Mouse (Mus musculus) lung, postnatal 36 days (tissue): ENCODE results near the gene Pkp1.

ENCODE experiments used
- DNase-seq: peaks from one replicate; pipeline ENCODE4 v3.0.0; 2022; ENCODE audit warnings: mixed read lengths

Pkp1 gene

DNA sequence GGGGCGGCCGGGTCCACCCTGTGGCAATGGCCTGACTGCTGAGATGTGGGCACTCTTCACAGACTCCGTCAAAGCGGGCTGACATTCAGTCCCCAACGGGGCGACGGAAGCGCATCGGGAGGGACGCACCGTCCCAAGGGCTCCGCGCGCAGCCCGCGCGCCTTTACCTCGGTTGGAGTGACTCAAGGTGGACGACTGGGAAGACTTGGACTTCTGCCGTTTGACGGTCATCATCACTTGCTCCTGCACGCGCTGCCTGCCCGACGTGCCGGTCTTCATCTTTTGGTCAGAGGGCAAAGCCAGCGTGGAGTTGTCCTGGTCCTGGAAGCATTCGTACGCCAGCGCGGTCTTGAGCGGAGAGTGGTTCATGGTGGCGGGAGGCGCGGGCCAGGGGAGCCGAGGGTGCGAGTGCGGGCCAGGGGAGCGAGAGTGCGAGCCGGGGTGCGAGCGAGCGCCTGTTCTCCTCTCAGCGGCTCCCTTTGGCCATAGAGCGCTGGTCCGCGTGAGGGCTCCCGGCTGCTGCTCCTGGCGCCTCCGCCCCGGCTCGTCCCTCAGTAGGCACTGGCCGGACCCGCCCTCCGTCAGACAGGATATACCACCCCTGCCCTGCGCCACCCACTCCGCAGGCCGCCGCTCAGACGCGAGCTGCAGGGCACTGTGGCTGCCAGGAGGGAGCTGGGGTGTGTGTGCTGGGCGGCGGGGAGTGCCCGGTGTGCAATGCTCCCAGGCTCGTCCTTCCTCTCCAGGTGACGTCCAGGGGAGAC lies at the start of gene Pkp1:
Gene Pkp1, minus strand, starts transcription at position 564 of the 764 bp plus-strand sequence.
- DNase-seq = no peak

DNA sequence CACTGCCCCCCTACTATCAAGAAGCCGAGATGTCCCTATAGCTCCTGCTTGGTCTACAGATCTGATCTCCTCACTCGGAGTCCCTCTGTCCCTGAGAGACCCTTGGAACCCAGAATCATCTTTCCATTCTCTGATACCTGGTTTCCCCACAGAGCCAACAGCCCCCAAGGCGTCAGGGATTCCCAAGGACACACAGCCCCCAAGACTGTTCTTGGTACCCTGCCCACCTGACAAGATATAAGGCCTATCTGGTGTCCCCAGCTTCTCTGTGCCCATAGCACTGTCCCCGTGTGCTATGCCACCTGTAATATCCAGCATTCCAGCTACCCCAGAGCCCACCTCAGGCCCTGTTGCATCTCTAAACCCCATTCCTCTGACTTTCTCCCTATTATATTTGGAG lies 48.7 kb upstream of the Pkp1 start:
- DNase-seq = no peak

DNA sequence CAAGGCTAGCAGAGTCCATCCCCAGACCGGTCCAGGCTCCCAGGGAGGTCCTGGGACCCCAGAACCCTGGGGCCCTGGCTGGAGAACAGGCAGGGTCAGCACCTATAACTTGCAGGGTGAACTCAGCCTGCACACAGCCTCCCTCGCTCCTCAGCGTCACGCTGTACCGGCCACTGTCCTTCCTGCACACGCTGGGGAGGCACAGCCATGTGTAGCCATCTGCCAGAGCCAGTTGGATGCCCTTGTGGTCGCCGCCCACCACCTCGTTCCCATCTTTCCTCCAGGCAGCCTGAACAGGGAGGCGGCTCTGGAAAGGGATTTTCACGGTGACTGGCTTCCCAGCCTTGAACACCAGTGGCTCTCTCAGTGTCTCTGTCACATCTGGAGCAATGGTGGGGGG lies 45.6 kb upstream of the Pkp1 start:
- DNase-seq = no peak

DNA sequence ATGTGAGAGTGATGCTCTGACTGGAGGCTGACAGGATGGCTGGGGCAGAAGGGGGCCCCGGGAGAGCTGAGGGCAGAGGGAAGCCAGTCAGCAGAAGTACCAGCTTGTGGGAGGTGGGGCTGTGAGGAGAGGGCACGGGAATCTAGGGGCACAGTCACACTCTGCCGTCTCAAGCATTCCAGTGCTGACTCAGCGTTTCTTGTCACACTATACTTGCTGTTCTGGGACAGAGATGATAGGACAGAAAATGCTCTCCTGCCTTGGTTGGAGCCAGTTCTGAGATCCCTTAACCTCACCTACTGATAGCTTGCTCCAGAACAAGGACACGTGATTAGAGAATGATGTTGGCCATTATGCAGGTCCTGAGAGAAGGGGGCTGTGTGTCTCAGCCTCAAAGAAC lies 44.2 kb upstream of the Pkp1 start:
- no peak for DNase-seq

DNA sequence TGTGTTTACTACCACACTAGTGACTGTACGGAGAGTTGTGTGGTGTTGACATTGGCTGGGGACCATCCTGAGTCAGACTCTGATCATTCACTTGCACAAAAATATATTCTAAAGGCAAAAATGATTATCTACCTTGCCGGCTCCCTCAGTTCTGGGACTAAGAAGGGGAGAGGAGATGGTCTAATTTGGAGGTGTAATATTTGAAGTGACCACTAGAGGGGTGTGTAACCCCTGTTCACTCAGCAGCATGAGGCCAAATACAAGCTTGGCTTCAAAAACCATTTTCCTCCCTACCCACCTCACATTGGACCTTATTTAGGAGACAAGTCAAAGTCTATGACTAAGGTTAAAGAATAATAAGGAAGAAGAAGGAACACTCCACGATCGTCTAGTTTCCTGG lies 39.5 kb upstream of the Pkp1 start:
- DNase-seq = peak; percentile 52

DNA sequence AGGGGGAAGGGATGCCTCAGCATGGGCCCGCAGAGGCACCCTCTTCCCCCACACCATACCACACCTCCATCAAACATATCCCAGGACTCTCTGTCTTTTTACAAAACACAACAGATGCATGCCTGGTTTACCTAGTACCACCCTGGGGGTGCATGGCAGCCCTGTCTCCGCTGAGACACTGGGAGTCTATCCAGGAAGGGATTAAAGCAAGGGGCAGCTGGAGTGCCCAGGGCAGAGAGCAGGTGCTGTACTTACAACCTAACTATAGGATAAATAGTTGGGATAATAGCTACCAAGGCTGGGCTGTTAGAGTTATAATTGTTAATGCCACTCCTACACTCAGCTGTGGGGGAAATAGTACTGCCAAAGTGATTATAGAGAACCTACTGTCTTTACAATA lies 29.9 kb upstream of the Pkp1 start:
- DNase-seq = no peak

DNA sequence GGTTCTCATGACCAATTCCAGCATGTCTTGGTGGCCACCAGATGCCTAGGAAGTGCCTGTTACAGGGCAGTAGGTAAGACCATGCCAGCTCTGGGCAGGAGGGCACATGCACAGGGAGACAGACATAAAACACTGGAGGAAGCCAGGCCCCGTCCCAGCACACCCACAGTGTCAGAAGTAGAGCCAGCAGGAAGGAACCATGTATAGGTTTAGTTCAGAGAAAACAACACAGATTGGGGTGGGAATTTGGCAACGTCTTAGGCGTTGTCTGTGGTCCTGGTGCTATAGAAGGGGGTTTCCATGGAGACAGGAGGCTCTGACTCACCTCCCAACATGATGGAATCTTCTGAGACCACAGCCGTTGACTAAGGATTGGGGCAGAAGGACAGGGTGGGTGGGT lies 27.2 kb upstream of the Pkp1 start:
- no peak for DNase-seq

DNA sequence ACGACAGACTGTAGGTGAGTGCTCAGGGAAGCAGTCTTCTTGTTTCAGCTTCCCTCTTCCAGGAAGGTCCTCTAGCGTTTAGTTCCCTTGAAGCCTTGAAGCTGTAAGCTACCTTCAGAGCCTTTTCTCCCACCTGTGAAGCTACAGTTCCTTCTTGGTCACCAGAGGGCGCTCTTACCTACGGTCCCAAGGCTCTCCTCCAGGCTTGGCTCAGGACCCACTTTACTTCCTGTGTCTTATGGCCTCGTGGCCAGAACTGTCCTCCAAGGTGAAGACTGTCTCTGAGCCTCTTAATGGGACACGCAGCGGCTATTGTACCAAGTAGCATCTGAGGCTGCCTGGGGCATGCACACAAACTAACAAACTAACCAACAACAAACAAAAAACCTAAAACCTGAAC lies 26.7 kb upstream of the Pkp1 start:
- DNase-seq = peak; percentile 66

DNA sequence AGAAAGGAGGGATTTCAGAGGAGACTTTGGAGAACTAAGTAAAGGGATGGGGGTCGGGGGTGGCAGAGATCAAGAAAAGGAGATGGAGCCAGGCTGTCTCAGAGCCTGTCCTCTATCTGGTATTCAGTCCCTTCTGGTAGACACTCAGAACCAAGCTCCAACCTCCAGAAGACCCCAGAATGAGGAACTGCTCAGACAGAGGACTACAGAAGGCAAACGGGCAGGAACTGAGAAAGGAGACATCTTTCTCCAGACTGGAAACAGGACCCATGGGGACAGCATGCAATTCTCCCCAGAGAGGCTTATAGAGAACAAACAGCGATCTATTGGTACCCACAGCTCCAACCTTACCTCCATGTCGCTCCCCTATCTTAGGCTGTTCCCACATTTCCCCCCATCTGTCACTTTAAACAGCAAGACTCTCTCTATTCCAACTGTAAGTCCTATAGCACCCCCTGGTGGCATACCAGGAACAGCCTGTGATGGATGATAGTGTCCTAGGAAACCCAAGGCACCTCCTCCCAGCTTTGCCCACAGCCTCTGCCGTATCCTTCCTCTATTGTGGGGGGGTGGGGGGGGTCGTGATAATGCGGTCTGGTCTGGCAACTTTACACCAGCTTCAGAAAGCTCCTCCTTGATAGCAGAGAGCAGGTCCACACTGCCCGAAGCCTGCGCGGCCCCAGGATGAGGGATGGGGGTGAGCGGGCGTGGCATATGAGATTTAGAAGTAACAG lies 25.7 kb upstream of the Pkp1 start:
- DNase-seq = peak; percentile 88

DNA sequence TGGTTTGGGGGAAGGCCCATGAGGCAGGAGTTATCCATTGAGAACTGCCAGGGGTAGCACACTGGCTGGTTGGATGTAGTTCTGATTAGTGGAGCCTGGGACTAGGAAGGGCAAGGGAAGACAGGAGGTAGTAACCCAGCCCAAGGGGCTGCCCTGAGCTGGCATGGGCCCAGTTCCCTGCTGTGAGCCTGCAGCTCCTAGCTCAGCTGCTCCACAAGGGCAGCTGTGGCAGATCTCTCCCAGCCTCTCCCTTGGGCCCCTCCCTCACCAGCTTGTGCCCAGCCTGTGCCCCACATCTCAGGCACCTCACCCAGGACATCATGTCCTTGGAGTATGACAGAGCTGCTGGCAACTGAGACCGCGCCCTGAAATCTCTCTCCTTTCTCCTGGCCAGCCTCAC lies 24.7 kb upstream of the Pkp1 start:
- no peak for DNase-seq

DNA sequence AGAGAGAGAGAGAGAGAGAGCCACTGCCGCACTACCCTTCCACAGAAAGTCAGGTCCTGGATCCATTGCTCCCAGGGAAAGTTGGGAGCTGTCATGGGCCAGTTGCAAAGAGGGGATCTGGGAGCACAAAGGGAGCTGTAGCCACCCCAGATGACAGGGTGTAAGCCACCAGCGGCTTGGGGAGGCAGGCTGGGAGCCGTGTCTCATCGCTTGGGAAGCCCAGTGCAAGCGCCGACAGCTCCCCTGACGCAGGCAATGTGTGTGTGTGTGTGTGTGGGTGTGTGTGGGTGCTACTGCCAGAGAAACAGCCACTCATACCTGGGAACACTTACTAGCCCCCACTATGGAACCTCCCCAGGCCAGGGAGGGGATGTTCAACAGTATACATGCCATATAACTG lies 23.1 kb upstream of the Pkp1 start:
- no peak for DNase-seq

DNA sequence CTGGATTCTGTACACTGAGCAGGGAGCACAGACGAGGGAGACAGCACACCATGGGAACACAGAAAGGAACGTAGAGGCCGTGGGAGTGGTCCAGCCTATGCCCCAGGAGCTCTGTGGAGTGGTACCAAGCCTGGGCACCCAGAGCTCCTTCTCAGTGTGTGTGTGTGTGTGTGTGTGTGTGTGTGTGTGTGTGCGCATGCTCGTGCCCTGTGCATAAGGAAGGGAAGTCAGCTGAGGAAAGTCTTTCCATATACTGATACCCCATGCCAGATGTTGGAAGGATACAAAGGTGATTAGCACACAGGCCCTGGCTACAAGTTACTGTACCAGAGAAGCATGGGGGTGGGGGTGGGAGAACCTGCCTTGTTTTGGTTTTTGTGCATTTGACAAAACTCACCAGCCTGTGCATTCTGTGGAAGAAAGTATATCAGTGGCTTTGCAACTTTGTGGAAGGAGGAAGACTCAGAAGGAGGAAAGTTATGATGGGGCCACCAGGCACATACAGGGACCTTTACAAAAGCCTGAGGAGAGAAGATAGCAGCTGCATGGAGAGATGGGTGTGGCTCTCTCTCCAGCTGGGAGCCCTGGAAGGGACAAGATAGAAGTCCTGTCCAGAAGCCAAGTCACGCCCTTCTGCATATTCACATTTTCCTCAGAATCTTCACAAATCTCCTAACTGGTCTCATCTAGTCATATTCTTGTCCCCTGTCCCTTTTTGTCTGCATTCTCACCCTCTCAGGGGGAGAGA lies 22.4 kb upstream of the Pkp1 start:
- DNase-seq = no peak

DNA sequence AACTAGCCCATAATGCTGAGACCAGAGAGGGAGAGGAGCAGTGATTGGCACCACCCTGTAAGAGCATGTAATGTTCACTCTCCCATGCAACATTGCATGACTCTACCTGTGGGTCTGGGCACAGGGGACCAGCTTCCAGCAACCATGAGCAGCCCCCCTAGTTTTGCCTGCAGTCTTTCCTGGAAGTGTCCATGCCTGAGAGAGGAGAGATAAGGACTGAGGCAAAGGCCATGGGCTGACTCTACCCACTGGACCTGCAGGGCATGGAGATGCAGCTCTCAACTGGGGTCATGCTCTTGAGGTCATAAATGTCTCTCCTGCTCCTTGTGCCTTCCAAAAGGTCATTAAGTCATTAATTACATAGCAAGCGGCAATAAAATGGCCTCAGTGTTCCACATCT lies 17.1 kb upstream of the Pkp1 start:
- DNase-seq = no peak

DNA sequence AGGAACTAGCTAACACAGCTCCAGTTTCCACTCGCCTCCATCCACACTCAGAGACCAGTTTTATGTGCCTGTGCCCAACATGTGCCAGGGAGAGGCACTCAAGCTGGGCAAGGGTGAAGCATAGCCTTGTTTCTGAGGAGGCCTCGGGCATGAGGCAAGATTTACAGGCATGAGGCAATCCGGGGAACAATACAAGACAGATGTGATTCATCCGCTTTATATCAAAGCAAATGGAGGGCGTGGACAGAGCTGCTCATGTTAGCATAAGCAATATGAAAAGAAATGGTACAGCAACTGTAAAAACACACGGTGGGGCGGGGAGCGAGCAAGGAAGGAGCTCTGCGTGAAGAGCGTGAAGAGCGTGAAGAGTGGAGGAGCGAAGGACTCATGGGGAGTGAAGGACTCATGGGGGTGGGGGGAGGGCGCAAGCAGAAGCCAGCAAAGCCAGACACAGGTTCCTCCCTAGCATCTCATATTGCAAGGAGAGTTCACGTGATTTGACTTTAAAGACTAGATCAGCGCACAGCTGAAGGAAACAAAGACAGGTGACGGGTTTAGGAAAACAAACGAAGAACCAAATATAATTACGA lies 14.8 kb upstream of the Pkp1 start:
- DNase-seq = no peak

DNA sequence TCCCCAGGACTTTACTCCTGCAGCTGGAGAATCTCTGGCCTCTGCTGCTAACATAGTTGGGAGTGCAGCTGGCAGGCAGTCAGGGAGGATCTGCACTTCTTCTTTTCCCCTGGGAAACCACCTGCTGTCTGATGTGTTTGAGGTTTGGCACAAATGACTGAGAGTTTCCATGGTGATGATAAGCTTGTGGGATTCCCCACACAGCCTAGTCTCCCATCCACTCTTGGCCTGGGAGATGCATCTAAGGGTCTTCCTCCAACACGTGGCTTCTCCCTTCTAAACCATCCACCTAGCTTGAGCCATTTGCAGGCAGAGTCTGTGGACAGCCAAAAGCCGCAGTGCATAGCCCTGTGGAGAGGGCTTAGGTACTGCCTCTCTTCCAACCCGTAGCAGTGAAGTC lies 10.9 kb upstream of the Pkp1 start:
- no peak for DNase-seq

DNA sequence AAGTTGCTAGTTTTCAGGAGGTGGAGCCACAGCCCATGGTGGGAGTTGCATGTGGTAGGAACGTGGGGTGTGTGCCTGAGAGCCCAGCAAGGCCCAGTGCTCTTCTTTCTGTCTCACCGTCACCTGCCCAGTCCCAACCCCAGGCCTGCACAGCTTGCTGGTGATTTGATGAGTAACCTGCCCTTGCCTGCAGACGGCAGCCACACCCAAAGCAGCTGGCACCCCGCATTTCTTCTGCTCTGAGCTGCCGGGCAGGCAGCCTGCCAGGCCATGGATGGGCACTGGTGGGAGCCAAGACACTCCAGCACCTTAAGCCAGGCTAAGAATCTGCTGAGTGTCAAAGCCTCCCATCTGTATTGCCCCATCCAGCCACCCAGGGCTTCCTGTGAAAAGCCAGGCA lies 6.8 kb upstream of the Pkp1 start:
- no peak for DNase-seq

DNA sequence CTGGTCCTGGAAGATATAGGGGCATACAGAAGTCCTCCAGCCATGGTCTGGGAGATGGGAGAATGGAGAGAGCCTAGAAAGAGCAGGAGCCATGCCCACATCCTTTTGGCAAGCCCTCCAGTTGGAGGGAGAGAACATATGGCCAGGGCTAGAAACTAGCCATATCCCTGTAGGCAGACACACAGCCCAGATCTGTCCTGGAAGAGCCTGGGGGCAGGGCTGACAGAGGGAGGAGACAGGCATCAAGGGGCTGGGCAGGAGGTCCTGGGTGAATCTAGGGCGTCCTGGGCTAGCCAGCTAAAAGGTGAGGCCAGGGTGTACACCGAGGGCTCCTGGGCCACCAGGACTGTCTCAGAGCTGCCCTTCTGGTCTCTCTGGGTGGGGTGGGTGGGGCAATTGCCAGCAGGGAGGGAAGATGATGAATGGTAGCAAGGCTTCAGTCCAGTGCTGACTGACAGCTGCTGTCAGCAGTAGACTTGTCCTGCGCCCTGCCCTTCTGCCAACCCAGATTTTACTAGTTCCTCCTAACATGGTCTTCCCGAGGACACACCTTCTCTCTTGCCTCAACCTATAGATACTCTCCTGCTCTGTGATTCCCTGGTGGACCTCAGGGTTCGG lies 5.5 kb upstream of the Pkp1 start:
- DNase-seq = no peak

DNA sequence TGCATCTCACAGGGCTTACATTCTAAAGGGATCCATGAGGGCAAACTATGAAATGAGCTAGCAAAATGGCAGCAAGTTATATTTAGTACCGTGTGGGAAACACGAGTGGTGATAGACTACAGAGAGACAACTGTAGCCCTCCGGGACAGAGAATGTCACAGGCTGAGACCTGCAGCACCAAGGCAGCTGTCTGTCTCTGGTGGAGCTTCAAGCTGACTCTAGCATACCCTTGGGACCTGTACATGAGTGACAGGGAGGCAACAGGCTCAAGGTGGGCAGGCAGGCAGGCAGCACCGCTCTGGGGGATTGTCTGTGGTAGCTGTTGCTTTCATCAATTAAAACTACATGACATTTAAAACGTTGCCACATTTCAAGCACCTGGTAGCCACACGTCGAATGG lies 4.2 kb upstream of the Pkp1 start:
- DNase-seq = no peak

DNA sequence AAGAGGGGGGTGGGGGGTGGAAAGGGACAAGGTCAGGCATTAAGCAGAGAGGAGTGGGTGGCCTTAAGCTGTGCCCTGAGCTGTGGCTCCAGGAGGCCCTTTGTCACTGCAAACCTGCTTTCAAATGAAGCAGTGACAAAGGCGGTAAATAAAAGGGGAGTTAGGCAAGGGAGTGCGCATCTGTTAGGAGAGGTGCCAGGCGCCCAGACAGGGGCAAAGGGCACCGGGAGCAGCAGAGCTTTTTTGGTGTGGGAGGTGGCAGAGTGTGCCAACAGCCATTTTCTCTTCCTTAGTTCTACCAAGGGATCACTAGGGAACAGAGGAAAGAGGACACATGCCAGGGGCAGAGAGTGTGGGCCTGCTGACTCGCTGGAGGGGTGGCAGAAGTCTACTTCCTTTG lies 1.8 kb downstream of the Pkp1 start:
- no peak for DNase-seq

DNA sequence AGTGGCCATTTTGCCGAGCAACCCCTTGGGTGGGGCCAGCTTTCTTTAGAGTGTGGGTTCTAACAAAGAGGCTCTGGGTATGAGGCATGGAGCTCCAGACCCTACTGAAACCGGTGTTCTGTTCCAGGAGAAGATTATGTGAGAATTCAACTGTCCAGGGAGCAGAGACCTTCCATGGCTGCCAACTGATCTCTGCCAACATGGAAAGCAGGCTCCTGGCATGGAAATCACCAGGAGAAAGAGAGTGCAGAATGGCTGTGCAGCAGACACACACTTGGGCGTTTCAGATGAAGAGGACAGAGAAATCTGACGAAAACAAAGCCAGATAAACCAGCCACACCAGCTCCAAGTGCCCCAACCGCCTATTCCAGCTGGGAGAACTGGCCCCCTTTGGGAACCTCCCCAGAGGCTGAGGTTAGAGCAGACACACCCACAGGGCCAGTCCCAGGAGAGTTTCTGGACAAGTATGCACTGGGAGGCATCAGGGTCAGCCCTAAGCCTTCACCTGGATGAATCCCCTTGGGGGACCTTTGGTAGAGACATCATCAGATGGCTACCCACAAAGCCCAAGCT lies 2.4 kb downstream of the Pkp1 start:
- no peak for DNase-seq

DNA sequence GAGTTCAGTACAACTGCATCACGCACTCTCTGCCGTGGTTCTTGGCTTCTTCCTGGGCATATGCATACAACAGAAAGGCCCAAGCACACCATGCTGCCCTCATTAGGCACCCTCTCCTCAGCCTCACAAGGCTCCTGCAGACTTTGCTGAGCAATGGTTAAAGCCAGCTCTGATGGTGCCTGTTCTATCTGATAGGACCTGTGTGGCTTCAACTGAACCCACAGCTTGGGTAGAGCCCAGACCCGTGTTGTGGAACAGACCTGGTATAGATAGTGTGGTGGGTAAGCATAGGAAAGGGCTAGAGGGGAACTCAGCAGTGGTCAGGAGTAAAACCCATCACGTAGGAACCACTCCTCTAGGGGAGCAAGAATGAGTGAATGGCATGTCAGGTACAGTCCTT lies 5.3 kb downstream of the Pkp1 start:
- DNase-seq = no peak

DNA sequence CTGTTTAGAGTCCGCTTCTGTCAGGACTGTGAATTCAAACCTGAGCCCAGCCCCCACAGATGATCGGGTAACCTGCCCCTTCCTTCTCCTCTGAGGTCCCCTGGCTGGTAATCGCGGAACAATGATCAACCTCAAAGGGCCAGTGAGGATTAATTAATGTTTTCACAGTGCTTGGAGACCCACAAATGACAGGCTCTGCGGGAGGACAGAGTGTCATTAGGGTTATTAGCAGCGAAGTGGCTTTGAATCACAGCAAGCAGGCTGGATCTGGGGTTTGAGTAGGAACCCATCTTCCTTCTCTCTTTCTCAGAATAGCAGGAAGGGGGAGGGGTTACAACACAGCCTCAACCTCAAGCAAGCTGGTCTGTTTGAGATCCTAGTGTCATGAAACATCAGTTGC lies 9.6 kb downstream of the Pkp1 start:
- no peak for DNase-seq

DNA sequence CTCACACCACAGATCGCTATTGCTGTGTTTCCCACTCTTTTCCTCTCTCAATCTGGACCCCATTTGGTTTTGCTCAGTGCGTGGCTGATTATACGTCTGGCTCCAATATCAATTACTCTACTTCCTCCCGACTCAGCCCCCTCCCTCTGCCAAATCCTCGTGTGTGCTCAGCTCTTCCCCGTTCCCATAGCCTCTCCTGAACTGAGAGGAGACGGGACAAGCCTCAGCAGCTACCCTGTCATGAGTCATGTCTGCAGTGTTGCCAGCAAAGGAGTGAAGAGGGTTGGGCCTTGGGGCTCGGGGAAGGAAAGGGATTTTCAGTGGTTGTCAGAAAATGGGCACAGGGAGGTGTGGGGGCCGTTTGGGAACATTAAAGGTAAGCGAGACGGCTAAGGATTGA lies 12.3 kb downstream of the Pkp1 start:
- DNase-seq = peak; percentile 25
